Mouse (Mus musculus) spleen, adult 12 weeks (tissue): Measurements from ENCODE around the gene Fat3.

Source experiments
- DNase-seq: peaks from one replicate; pipeline ENCODE4 v3.0.0; 2022; ENCODE audit warnings: low spot score

Fat3 gene

GRCm38 (mm10) chr9:16029066-16029465 is 472.0 kb downstream of the Fat3 start:
- DNase-seq = no peak

- DNase-seq = no peak
These were observed 472.6 kb downstream of the Fat3 start for GRCm38 (mm10) chr9:16028394-16028911.

GRCm38 (mm10) chr9:16026054-16026453 is 475.0 kb downstream of the Fat3 start:
- DNase-seq = no peak

- DNase-seq = no peak
These were observed 476.4 kb downstream of the Fat3 start for GRCm38 (mm10) chr9:16024706-16025105.

- no peak for DNase-seq
These were observed 487.0 kb downstream of the Fat3 start for GRCm38 (mm10) chr9:16014115-16014514.

- no peak for DNase-seq
These were observed 489.7 kb downstream of the Fat3 start for GRCm38 (mm10) chr9:16011382-16011781.

GRCm38 (mm10) chr9:16007516-16007915 is 493.6 kb downstream of the Fat3 start:
- no peak for DNase-seq

GRCm38 (mm10) chr9:16002991-16003390 is 498.1 kb downstream of the Fat3 start:
- DNase-seq = no peak

- no peak for DNase-seq
These were observed 506.3 kb downstream of the Fat3 start for GRCm38 (mm10) chr9:15994762-15995161.

- no peak for DNase-seq
These were observed 506.9 kb downstream of the Fat3 start for GRCm38 (mm10) chr9:15994177-15994576.

- no peak for DNase-seq
These were observed 508.8 kb downstream of the Fat3 start for GRCm38 (mm10) chr9:15992158-15992846.

GRCm38 (mm10) chr9:15978317-15978716 is 522.8 kb downstream of the Fat3 start:
- DNase-seq = no peak

GRCm38 (mm10) chr9:15976959-15977663 is 524.0 kb downstream of the Fat3 start:
- DNase-seq = no peak

- no peak for DNase-seq
These were observed 525.1 kb downstream of the Fat3 start for GRCm38 (mm10) chr9:15975999-15976398.

GRCm38 (mm10) chr9:15972201-15972600 is 528.9 kb downstream of the Fat3 start:
- no peak for DNase-seq

GRCm38 (mm10) chr9:15971393-15971792 is 529.7 kb downstream of the Fat3 start:
- no peak for DNase-seq

- no peak for DNase-seq
These were observed 536.9 kb downstream of the Fat3 start for GRCm38 (mm10) chr9:15964198-15964597.

GRCm38 (mm10) chr9:15962886-15963285 is 538.2 kb downstream of the Fat3 start:
- DNase-seq = no peak

- DNase-seq = no peak
These were observed 542.8 kb downstream of the Fat3 start for GRCm38 (mm10) chr9:15958224-15958787.

GRCm38 (mm10) chr9:15957816-15958215 is 543.3 kb downstream of the Fat3 start:
- no peak for DNase-seq

GRCm38 (mm10) chr9:15955147-15955782 is 545.8 kb downstream of the Fat3 start:
- no peak for DNase-seq

GRCm38 (mm10) chr9:15954338-15954704 is 546.8 kb downstream of the Fat3 start:
- no peak for DNase-seq
